Mouse (Mus musculus) adipose tissue, adult 10 weeks (tissue): Measurements from ENCODE around the gene Ctsa. TPM values are rescaled to one million over a fixed set of nuclear protein-coding genes. Genes with fewer than 3 reads are reported as not detected.

Source experiments
- polyA plus RNA-seq: library from polyadenylated mRNA; stranded (reverse); fragments of 350-450 nt; fragmentation: Illumina TruSeq; extraction: RNeasy Lipid Tissue Mini Kit (QIAGEN cat#74804); gene quantifications from one replicate; pipeline ENCODE4 v1.2.3, GENCODE M21; 2014; ENCODE audit warnings: low read depth, low replicate concordance

Ctsa gene
- polyA plus RNA-seq = 142 TPM

DNA sequence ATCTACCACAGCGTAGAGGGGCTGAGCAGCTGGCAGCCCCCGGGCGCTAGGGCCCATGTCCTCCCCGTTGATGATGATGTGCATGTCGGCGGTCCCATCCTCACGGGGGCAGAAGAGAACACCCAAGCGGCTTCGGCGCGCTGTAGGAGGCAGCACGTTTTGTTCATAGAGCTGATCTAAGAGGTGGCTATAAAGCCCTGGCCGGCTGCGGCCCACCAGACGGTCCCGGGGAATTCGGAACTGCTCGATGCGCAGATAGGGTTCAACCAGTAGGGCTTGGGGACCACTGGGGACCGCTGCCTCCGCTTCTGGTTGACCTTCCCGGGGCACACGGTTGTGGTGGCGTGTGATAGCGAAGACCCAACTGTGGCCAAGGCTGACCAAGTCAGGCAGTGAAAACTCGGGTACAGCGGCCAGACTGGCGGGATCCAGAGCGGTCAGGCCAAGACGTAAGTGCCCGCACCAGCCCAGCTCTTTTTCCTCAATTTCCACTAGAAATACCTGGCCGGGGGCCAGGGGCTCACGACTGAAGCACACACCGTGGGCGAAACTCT, at the start of gene Ctsa:
Ctsa (plus strand) TSS at position 126 of the 554 bp plus-strand sequence.

DNA sequence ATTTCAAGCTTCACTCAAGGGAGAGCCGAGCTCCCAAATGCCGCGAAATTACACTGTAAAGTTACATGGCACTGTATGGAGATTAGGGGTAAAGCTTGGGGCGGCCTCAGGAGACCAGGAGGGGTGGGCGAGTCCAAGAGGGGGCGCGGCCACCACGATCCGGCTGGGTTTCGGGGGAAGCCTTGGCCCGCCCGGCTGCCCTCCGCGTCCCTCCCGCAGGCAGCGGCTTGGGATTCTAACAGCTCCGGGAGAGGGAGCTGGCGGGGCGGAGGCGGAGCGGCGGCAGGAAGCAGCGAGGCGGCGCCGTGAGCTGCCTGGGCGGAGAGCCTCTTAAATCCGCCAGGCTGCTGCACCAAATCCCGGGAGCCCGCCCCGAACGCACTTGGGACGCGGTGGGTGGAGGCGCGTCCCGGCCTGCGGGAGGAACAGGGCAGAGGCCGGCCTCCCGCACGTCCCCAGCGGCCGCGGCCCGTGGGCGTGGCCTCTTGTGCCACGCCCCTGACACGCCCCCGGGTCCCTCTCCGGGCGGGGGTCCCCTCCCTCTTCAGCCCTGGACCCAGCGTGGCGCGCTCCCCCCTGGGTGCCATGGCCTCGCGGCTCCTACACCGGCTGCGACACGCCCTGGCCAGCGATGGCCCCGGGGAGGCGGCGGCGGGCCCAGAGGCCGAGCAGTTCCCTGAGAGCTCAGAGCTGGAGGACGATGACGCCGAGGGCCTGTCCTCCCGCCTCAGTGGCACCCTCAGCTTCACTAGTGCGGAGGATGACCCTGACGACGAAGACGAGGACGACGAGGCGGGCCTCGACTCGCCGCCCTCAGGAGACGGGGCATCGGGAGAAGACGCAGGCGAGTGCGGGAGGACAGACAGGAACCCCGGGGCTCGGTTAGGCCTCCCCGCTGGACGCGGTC, 46.9 kb upstream of the Ctsa start, which contains the start of gene Snx21:
Snx21 (plus strand) TSS at position 343 of the 907 bp plus-strand sequence.

GRCm38 (mm10) chr2:164804533-164805331, 27.9 kb upstream of the Ctsa start, which contains the start of the genes Acot8 and Zswim3:
TSS of gene Acot8 (minus strand) at chr2:164804882.
TSS of gene Zswim3 (plus strand) at chr2:164805098.

DNA sequence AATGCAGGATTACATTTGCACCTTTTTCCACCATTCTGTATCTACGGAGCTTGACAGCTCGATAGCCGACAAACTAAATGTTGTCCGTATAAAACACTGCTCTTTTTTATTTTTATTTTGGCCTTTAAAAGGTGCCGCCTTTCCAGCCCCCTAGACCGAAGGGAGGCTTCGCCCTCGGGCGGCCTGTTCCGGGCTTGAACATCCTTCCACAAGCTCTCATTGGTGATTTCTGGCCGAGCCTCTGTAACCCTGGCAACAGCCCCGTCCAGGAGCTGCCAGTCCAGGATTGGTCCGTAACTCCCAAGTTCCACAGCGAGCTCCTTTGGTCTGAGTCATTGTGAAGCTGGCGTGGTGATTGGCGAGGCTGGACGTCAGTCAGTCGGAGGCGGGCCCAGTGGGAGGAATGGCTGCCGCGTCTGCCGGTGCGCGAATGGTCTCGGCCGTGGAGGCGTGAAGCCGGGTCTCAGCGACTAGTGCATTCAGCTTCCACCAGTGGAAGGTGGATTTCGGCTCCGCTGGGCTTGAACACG, 10.0 kb upstream of the Ctsa start, which contains the start of gene Zswim1:
Zswim1 (plus strand) TSS at position 51 of the 530 bp plus-strand sequence.

DNA sequence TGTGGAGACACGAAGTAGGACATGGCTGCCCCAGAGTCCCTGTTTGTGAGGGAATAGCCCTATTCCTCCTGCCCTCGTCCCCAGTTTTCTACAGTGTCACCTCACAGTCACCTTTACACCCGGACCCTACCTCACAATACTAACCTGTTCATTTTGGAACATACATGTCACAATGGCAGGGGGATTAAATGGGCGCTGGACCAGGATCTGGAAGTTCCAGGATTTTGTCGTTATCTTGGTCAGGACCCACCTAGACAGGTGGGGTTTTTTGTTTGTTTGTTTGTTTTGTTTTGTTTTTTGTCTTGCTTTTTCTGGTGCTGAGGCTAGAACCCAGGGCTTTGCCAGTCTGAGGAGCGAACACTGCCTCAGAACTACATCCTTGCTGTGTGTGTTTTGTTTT, 4.2 kb upstream of the Ctsa start, which contains the start of gene Spata25:
Spata25 (minus strand) TSS at position 101 of the 400 bp plus-strand sequence.

DNA sequence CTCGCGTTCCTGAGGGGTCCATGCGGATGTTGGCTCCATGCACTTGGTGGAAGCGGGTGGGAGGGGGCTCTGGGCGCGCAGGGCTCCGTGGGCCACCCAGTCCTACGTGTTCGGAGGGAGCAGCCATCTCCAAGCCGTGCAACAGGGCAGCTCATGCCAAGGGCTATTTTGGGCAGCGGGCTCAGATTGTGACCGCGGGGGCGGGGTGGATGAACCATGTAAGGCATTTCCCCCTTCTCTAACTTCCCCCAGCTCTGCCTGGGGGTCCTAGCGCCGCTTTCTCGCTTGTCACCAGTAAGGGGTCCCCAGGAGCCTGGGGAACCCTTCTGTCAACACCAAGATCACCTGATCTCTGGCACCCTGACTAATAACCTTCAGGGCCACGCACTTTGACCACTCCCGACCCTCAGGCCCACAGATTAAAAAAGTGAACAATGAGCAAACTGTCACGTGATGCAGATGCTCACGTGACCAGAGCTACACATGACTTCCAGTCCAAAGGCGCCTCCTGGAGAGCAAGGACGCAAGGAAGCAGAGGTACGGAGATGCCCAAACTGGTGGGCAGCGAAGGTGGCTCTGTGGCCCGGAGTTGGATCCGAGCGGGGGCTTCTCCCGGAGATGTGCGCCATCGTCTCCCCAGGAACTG, 764 bp downstream of the Ctsa start, which contains the start of gene Neurl2:
Neurl2 (minus strand) TSS at position 143 of the 646 bp plus-strand sequence.

GRCm38 (mm10) chr2:164857101-164857821, 24.6 kb downstream of the Ctsa start, which contains the start of gene Pltp:
TSS of gene Pltp (minus strand) at chr2:164857711.

DNA sequence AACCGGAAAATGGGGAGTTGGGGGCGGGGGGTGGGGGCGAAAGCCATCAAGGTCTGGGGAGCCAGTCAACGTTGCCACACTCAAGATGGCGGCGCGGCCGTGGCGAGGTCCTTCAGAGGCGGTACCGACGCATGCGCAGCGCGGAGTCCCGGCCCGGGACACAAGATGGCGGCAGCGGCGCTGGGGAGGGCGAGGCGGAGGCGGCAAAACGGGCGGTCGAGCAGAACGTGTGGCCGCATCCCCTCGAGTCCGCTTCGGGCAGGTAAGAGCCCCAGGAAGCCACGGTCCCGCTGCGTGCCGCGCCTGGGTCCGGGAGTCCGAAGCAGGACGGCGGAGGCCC, 46.5 kb downstream of the Ctsa start, which contains the start of gene Pcif1:
Pcif1 (plus strand) TSS at position 77 of the 340 bp plus-strand sequence.

Other genes with a start within 250 kb of the Ctsa start
- 118 TPM for gene Wfdc6a, start 247.4 kb upstream of the Ctsa start, polyA plus RNA-seq
- 285 TPM for gene Eppin, start 239.3 kb upstream of the Ctsa start, polyA plus RNA-seq
- 215 TPM for gene Wfdc6b, start 219.4 kb upstream of the Ctsa start, polyA plus RNA-seq
- 244 TPM for gene Wfdc8, start 219.2 kb upstream of the Ctsa start, polyA plus RNA-seq
- gene Wfdc16, start 194.1 kb upstream of the Ctsa start, polyA plus RNA-seq = 298 TPM
- gene Wfdc10, start 176.8 kb upstream of the Ctsa start, polyA plus RNA-seq = 2,863 TPM
- gene Wfdc9, start 176.3 kb upstream of the Ctsa start, polyA plus RNA-seq = 297 TPM
- gene Wfdc11, start 158.8 kb upstream of the Ctsa start, polyA plus RNA-seq = 41.2 TPM
- 775 TPM for gene Wfdc13, start 147.8 kb upstream of the Ctsa start, polyA plus RNA-seq
- 1,086 TPM for gene Spint4, start 134.4 kb upstream of the Ctsa start, polyA plus RNA-seq
- gene Spint5, start 117.6 kb upstream of the Ctsa start, polyA plus RNA-seq = 379 TPM
- gene Wfdc3, start 86.9 kb upstream of the Ctsa start, polyA plus RNA-seq = 12.2 TPM
- gene Dnttip1, start 86.9 kb upstream of the Ctsa start, polyA plus RNA-seq = 26.0 TPM
- gene Ube2c, start 63.0 kb upstream of the Ctsa start, polyA plus RNA-seq = 5.0 TPM
- gene Tnnc2, start 52.9 kb upstream of the Ctsa start, polyA plus RNA-seq = 1.0 TPM
- 18.3 TPM for gene Snx21, start 47.0 kb upstream of the Ctsa start, polyA plus RNA-seq
- gene Acot8, start 28.0 kb upstream of the Ctsa start, polyA plus RNA-seq = 19.6 TPM
- gene Zswim3, start 27.8 kb upstream of the Ctsa start, polyA plus RNA-seq = 4.2 TPM
- 8.6 TPM for gene Zswim1, start 10.2 kb upstream of the Ctsa start, polyA plus RNA-seq
- gene Spata25, start 4.3 kb upstream of the Ctsa start, polyA plus RNA-seq = 1.6 TPM
- gene Neurl2, start 583 bp downstream of the Ctsa start, polyA plus RNA-seq = 3.0 TPM
- gene Pltp, start 24.8 kb downstream of the Ctsa start, polyA plus RNA-seq = 169 TPM
- gene Pcif1, start 46.4 kb downstream of the Ctsa start, polyA plus RNA-seq = 38.8 TPM
- 11.1 TPM for gene Zfp335, start 78.9 kb downstream of the Ctsa start, polyA plus RNA-seq
- gene Mmp9, start 107.9 kb downstream of the Ctsa start, polyA plus RNA-seq = 9.1 TPM
- 1.6 TPM for gene Slc12a5, start 127.9 kb downstream of the Ctsa start, polyA plus RNA-seq
- gene Ncoa5, start 202.0 kb downstream of the Ctsa start, polyA plus RNA-seq = 23.6 TPM
- 2.2 TPM for gene Cd40, start 222.8 kb downstream of the Ctsa start, polyA plus RNA-seq